Mouse (Mus musculus): ENCODE results near the gene Gm10318. TPM values are rescaled to one million over a fixed set of nuclear protein-coding genes. Genes with fewer than 3 reads are reported as not detected.

Gene Gm10318
- not detected for total RNA-seq (2023)

GRCm38 (mm10) chr10:77852559-77852958, at the start of gene Gm10318:
Gene Gm10318, plus strand, starts transcription at chr10:77852859.

GRCm38 (mm10) chr10:77811743-77812142, 40.9 kb upstream of the Gm10318 start, which contains the start of gene Gm9507:
Gene Gm9507, minus strand, starts transcription at chr10:77811843.

GRCm38 (mm10) chr10:77814382-77814781, 38.3 kb upstream of the Gm10318 start, which contains the start of gene Gm2696:
Gene Gm2696, plus strand, starts transcription at chr10:77814682.

DNA sequence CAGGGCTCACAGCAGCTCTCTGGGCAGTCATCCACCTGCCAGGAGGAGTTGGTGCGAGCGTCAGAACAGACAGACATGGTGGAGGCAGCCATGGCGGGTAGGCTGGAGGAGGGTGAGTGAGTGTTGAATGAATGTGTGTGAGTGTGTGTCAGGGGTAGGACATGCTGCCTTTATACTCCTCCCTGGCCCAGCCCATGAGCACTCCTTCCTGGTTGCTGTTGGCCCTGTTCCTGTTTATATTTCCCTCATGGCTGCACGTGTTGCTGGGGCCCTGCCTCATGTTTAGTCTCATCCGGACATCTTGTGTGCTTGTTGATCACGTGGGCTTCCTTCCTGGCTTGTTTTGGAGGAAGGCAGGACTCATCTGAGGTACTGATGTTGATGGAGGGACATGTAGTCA, 25.7 kb upstream of the Gm10318 start, which contains the start of gene Krtap10-4:
TSS of gene Krtap10-4 (minus strand) at position 145 of the 400 bp plus-strand sequence.

DNA sequence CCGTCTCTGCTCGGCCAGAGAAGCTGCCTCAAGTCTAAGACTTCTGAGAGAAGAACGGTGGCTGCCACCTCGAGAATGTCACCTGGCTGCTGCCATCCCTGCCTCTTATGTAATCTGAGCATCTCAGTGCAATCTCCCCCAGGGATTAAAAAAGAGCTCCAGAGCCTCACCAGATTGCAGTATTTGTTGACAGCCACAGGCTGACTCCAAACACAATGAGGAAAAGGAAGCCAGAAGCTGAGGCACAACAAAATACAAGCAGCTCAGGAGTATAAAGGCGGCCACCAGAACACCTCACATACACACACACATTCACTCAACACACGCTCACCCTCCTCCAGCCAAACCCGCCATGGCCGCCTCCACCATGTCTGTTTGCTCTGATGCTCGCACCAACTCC, 17.0 kb upstream of the Gm10318 start, which contains the start of gene Krtap10-10:
TSS of gene Krtap10-10 (plus strand) at position 301 of the 400 bp plus-strand sequence.

DNA sequence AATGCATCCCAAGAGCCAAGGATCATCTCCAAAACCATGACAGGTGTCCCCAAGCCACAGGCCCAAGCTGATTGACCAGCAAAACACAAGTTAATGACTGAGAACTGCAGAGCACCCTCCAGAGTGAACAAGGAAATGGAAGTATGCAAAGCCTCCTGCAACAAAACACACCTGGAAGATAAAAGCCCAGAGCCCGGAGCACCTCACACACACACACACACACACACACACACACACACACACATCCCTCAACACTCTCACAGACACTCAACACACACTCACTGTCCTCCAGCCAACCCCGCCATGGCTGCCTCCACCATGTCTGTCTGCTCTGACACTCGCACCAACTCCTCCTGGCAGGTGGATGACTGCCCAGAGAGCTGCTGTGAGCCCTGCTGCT, 6.2 kb upstream of the Gm10318 start, which contains the start of gene Gm36176:
TSS of gene Gm36176 (plus strand) at position 301 of the 400 bp plus-strand sequence.

GRCm38 (mm10) chr10:77861675-77862074, 9.0 kb downstream of the Gm10318 start, which contains the start of gene Gm3285:
Gene Gm3285, plus strand, starts transcription at chr10:77861975.

GRCm38 (mm10) chr10:77902211-77902893, 49.7 kb downstream of the Gm10318 start, which contains the start of gene Lrrc3:
Gene Lrrc3, minus strand, starts transcription at chr10:77902536.

Other genes with a start within 250 kb of the Gm10318 start
- 10 to 100 TPM; 54.1 to 62.0 TPM for gene Sumo3, start 246.8 kb upstream of the Gm10318 start, total RNA-seq (2023)
- not detected for gene Gm49325, start 246.7 kb upstream of the Gm10318 start, total RNA-seq (2023)
- gene Ube2g2, start 230.6 kb upstream of the Gm10318 start, total RNA-seq (2023), result 10 to 100 TPM; 33.4 to 47.6 TPM
- 1 to 10 TPM; 4.1 to 4.3 TPM for gene Tspear, start 166.3 kb upstream of the Gm10318 start, total RNA-seq (2023)
- gene Gm19402, start 162.1 kb upstream of the Gm10318 start, total RNA-seq (2023), result not detected
- gene Gm9508, start 155.6 kb upstream of the Gm10318 start, total RNA-seq (2023), result not detected
- gene Gm10272, start 146.2 kb upstream of the Gm10318 start, total RNA-seq (2023), result not detected
- gene Gm10024, start 141.4 kb upstream of the Gm10318 start, total RNA-seq (2023), result not detected
- not detected for gene Gm10142, start 137.1 kb upstream of the Gm10318 start, total RNA-seq (2023)
- not detected for gene Krtap12-1, start 132.3 kb upstream of the Gm10318 start, total RNA-seq (2023)
- gene Gm10100, start 126.4 kb upstream of the Gm10318 start, total RNA-seq (2023), result not detected
- gene Gm18596, start 110.2 kb upstream of the Gm10318 start, total RNA-seq (2023), result not detected
- not detected for gene Gm9736, start 101.5 kb upstream of the Gm10318 start, total RNA-seq (2023)
- gene Gm3233, start 93.2 kb upstream of the Gm10318 start, total RNA-seq (2023), result not detected
- gene Gm3238, start 81.5 kb upstream of the Gm10318 start, total RNA-seq (2023), result not detected
- not detected for gene Gm7138, start 75.9 kb upstream of the Gm10318 start, total RNA-seq (2023)
- gene Gm3250, start 70.3 kb upstream of the Gm10318 start, total RNA-seq (2023), result not detected
- not detected for gene Gm7137, start 64.7 kb upstream of the Gm10318 start, total RNA-seq (2023)
- not detected for gene Gm9639, start 57.8 kb upstream of the Gm10318 start, total RNA-seq (2023)
- gene Gm19668, start 53.7 kb upstream of the Gm10318 start, total RNA-seq (2023), result not detected
- not detected for gene Gm9507, start 41.0 kb upstream of the Gm10318 start, total RNA-seq (2023)
- gene Gm2696, start 38.2 kb upstream of the Gm10318 start, total RNA-seq (2023), result not detected
- gene Krtap10-4, start 25.8 kb upstream of the Gm10318 start, total RNA-seq (2023), result not detected
- gene Krtap10-10, start 16.9 kb upstream of the Gm10318 start, total RNA-seq (2023), result not detected
- not detected for gene Gm36176, start 6.1 kb upstream of the Gm10318 start, total RNA-seq (2023)
- not detected for gene Gm3285, start 9.1 kb downstream of the Gm10318 start, total RNA-seq (2023)
- under 1 TPM in 1 of 2 experiments, not detected in 1; 0.20 TPM for gene Lrrc3, start 49.7 kb downstream of the Gm10318 start, total RNA-seq (2023)
- gene Trpm2, start 117.7 kb downstream of the Gm10318 start, total RNA-seq (2023), result 10 to 100 TPM; 22.2 to 34.6 TPM
- gene 1810043G02Rik, start 125.7 kb downstream of the Gm10318 start, total RNA-seq (2023), result 10 to 100 TPM; 12.2 to 15.5 TPM
- 10 to 100 TPM; 88.5 to 94.7 TPM for gene Pfkl, start 157.2 kb downstream of the Gm10318 start, total RNA-seq (2023)
- gene Dnmt3l, start 189.1 kb downstream of the Gm10318 start, total RNA-seq (2023), result not detected
- gene Aire, start 190.8 kb downstream of the Gm10318 start, total RNA-seq (2023), result 1 to 10 TPM; 1.5 to 2.3 TPM
- gene Icosl, start 216.4 kb downstream of the Gm10318 start, total RNA-seq (2023), result 100 to 1,000 TPM; 295 to 378 TPM

Data from B cell, adult 67 days (primary cell).